Mouse (Mus musculus): ENCODE measurements around the gene Creb5.

- TF ChIP-seq CTCF (IDR thresholded peaks at IDR 0.05) (no peak), POLR2A (IDR thresholded peaks at IDR 0.05; ENCODE audit: insufficient read depth, low read depth, low read length) (no peak)
Observed at GRCm38 (mm10) chr6:53531461-53531860, 244.4 kb downstream of the Creb5 start.

Measured in heart, adult 2 months (tissue).